Mouse (Mus musculus): ENCODE data around the gene 1600015I10Rik.

- TF ChIP-seq TBP (IDR thresholded peaks at IDR 0.05; ENCODE audit: low read depth, low read length) (no peak), USF2 (IDR thresholded peaks at IDR 0.05; ENCODE audit: borderline replicate concordance in 1 of 2, insufficient read depth in 1 of 2, low read depth in 1 of 2, low read length in 2 of 2) (no peak), EP300 (IDR thresholded peaks at IDR 0.05; ENCODE audit: low read depth in 1 of 2, low read length in 2 of 2) (no peak), CTCF (IDR thresholded peaks at IDR 0.05 in 2 of 3, conservative IDR thresholded peaks at IDR 0.05 in 1 of 3; ENCODE audit: control insufficient read depth in 1 of 3, insufficient read depth in 1 of 3, low read depth in 2 of 3, low read length in 3 of 3, poor library complexity in 1 of 3, severe bottlenecking in 1 of 3) (no peak), POLR2A (IDR thresholded peaks at IDR 0.05; ENCODE audit: control insufficient read depth in 1 of 2, insufficient read depth in 1 of 2, low read depth in 1 of 2, low read length in 2 of 2, poor library complexity in 1 of 2) (no peak), GATA1 (IDR thresholded peaks at IDR 0.05; ENCODE audit: low read depth, low read length) (no peak), MEF2A (IDR thresholded peaks at IDR 0.05; ENCODE audit: extremely low read depth, insufficient replicate concordance, low read depth, low read length, poor library complexity, severe bottlenecking) (no peak), RAD21 (IDR thresholded peaks at IDR 0.05; ENCODE audit: low read depth, low read length) (no peak), SMC3 (IDR thresholded peaks at IDR 0.05; ENCODE audit: low read depth, low read length) (no peak), ZMIZ1 (IDR thresholded peaks at IDR 0.05; ENCODE audit: low read depth, low read length) (no peak), MAX (IDR thresholded peaks at IDR 0.05; ENCODE audit: low read length) (no peak)
These were observed 24.1 kb upstream of the 1600015I10Rik start for GRCm38 (mm10) chr6:48905606-48906005.
